Mouse (Mus musculus) stomach, postnatal 0 days (tissue): ENCODE data around the gene Krtap21-1. TPM values are rescaled to one million over a fixed set of nuclear protein-coding genes. Genes with fewer than 3 reads are reported as not detected.

ENCODE experiments used
- ATAC-seq: fragments of 200-750 bp; cut with Nextera tagmentation; 2 replicates; pipeline ENCODE4 v1.8.0; 2017; ENCODE audit not compliant: low FRiP score, low TSS enrichment
- DNase-seq: peaks from one replicate; pipeline ENCODE4 v3.0.0-alpha.2; 2016; ENCODE audit warnings: low spot score
- H3K27ac ChIP-seq: fragments of 300-500 bp; sonication (generic); replicated peaks from 2 replicates; pipeline ENCODE4 v1.5.1; 2014; ENCODE audit warnings: mild to moderate bottlenecking, control low read depth
- H3K27me3 ChIP-seq: fragments of 300-500 bp; sonication (generic); 2 replicates; pipeline ENCODE4 v1.6.1; 2014; ENCODE audit warnings: low read length; ENCODE audit not compliant: control insufficient read depth, insufficient read depth
- H3K36me3 ChIP-seq: fragments of 300-500 bp; sonication (generic); 2 replicates; pipeline ENCODE4 v1.6.1; 2014; ENCODE audit warnings: low read length, mixed read lengths; ENCODE audit not compliant: control insufficient read depth, insufficient read depth
- H3K4me1 ChIP-seq: fragments of 300-500 bp; sonication (generic); replicated peaks from 2 replicates; pipeline ENCODE4 v1.6.1; 2014; ENCODE audit warnings: antibody characterized with exemption; ENCODE audit not compliant: control insufficient read depth, insufficient read depth
- H3K4me2 ChIP-seq: fragments of 300-500 bp; sonication (generic); replicated peaks from 2 replicates; pipeline ENCODE4 v1.6.1; 2014; ENCODE audit warnings: low read depth, mild to moderate bottlenecking, control low read depth, moderate library complexity
- H3K4me3 ChIP-seq: fragments of 300-500 bp; sonication (generic); 2 replicates; pipeline ENCODE4 v1.5.1; 2014; ENCODE audit warnings: low read depth, low read length, control low read depth
- H3K9ac ChIP-seq: fragments of 300-500 bp; sonication (generic); 2 replicates; pipeline ENCODE4 v1.6.1; 2014; ENCODE audit warnings: mild to moderate bottlenecking, low read length, control low read depth, mixed read lengths
- H3K9me3 ChIP-seq: fragments of 300-500 bp; sonication (generic); 2 replicates; pipeline ENCODE4 v1.6.1; 2016; ENCODE audit warnings: low read length; ENCODE audit not compliant: control insufficient read depth
- CTCF ChIP-seq: IDR thresholded peaks from 2 replicates; pipeline ENCODE4 v1.5.1; 2016; ENCODE audit warnings: antibody characterized with exemption, low read depth, mild to moderate bottlenecking, moderate library complexity
- EP300 ChIP-seq: optimal IDR thresholded peaks from 2 replicates; pipeline ENCODE3; 2016; ENCODE audit warnings: antibody characterized with exemption
- WGBS: fragments of 180-500 bp; shearing (Covaris S2); extraction: QIAGEN DNeasy Blood & Tissue Kit; methylation state at CpG from one replicate; pipeline ENCODE4 v1.1.7; 2014; 5-methylcytosine and 5-hydroxymethylcytosine counted together
- polyA plus RNA-seq: library from polyadenylated mRNA; unstranded; fragments of >200 nt; fragmentation: Nextera tagmentation; extraction: Ambion mirVana; gene quantifications from 2 replicates; pipeline ENCODE4 v1.2.1, GENCODE M21; 2015

Krtap21-1 gene
- not detected in 2 replicates for polyA plus RNA-seq

DNA sequence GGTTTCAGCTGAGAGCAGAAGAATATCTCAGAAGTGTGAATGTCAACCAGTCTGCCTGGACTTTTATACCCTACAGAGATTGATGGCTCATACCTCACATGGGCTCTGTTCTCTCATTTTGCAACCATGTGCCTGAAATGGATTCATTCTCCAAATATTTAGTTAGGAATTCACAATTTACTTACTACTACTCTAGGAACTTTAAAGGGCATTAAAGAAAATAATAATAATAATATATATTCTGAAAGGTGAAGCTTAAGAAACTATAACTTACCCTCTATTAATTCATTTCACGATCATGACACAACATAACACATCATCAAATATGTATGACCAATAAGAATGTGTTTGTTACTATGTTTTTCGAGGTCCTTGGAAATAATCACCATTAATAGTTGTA, at the start of gene Krtap21-1:
Gene Krtap21-1, minus strand, starts transcription at position 101 of the 400 bp plus-strand sequence.
- no peaks in the 10 kb centered on the region for H3K9me3 ChIP-seq
- no peak within 1 kb of the TSS for H3K4me2 ChIP-seq
- H3K9ac ChIP-seq = no peak within 1 kb of the TSS

GRCm38 (mm10) chr16:89429586-89429985, 25.9 kb upstream of the Krtap21-1 start:
- WGBS = 80% methylated on average over 2 of the region's 2 CpGs
- Histone ChIP-seq H3K9ac (no peak overlapping the region), H3K9me3 (no peaks in the 10 kb centered on the region), H3K4me3 (no peak overlapping the region), H3K4me1 (no peaks in the 10 kb centered on the region), H3K27ac (no peak overlapping the region), H3K27me3 (no peaks in the 10 kb centered on the region), H3K4me2 (no peak overlapping the region), H3K36me3 (no peaks in the 10 kb centered on the region)
- DNase-seq (no peak), ATAC-seq (no peak)
- no peak for TF ChIP-seq EP300
- no peak for TF ChIP-seq CTCF

More for the DNA sequence above, at the start of gene Krtap21-1:
- Histone ChIP-seq H3K4me3 (no peak within 1 kb of the TSS), H3K4me1 (no peaks in the 10 kb centered on the region), H3K36me3 (no peaks in the 10 kb centered on the region), H3K27ac (no peak within 1 kb of the TSS), H3K27me3 (no peaks in the 10 kb centered on the region)
- TF ChIP-seq CTCF (no peak), EP300 (no peak)
- 76% methylated on average over 2 of the region's 2 CpGs for WGBS
- ATAC-seq = no peak
- no peak for DNase-seq

DNA sequence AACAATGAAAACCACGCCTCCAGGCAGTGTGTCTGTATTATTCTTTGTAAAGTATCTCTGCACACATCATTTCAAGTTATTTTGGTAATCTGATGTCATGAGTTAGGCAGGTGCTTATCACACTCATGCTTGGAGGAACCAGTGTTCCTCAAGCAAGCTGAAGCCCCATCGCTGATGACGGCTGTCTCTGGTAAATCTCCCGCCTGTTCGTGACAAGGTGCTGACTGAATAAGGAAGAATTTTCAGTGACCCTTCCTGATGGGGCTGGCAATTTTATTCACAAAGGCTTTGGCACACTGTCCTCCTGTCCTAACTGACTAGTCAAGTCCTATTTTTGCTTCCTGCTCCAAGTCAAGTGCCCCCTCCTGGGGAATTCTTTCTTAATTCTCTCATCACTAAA, 21.6 kb upstream of the Krtap21-1 start:
- no peaks in the 10 kb centered on the region for H3K9me3 ChIP-seq
- 77% methylated on average over 5 of the region's 5 CpGs for WGBS
- no peaks in the 10 kb centered on the region for H3K36me3 ChIP-seq
- no peak for TF ChIP-seq CTCF
- TF ChIP-seq EP300 = no peak
- no peaks in the 10 kb centered on the region for H3K4me1 ChIP-seq
- H3K9ac ChIP-seq = no peak overlapping the region
- DNase-seq = no peak
- H3K4me3 ChIP-seq = no peak overlapping the region
- H3K27ac ChIP-seq = no peak overlapping the region
- no peaks in the 10 kb centered on the region for H3K27me3 ChIP-seq
- no peak for ATAC-seq
- H3K4me2 ChIP-seq = no peak overlapping the region

DNA sequence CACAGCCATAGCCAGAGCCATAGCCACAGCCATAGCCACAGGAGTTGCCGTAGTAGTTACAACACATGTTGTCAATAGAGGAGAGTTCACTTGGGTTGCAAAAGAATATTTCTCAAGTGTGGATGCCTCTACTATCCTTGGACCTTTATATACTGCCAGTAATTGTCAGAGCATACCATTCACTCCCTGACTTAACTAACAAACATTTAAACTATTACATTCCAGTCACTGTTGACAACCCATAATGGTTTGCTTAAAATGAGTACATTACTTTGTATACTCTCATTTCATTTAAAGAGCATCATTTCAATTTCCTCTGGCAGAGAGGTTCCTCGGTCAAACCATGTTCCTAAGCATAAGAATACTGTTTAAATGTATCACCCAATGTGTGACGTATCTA, 16.3 kb upstream of the Krtap21-1 start, which contains the start of gene Krtap6-2:
Gene Krtap6-2, minus strand, starts transcription at position 101 of the 400 bp plus-strand sequence.
- TF ChIP-seq EP300 (no peak), CTCF (no peak)
- 86% methylated on average over 3 of the region's 3 CpGs for WGBS
- no peak within 1 kb of the TSS for H3K27ac ChIP-seq

GRCm38 (mm10) chr16:89416311-89416710, 12.6 kb upstream of the Krtap21-1 start:
- TF ChIP-seq EP300 (no peak), CTCF (no peak)

More for the DNA sequence above, 16.3 kb upstream of the Krtap21-1 start, which contains the start of gene Krtap6-2:
- no peak within 1 kb of the TSS for H3K9ac ChIP-seq
- DNase-seq (no peak), ATAC-seq (no peak)
- no peak within 1 kb of the TSS for H3K4me3 ChIP-seq
- H3K4me1 ChIP-seq = no peaks in the 10 kb centered on the region
- no peaks in the 10 kb centered on the region for H3K27me3 ChIP-seq
- H3K36me3 ChIP-seq = no peaks in the 10 kb centered on the region
- H3K9me3 ChIP-seq = no peaks in the 10 kb centered on the region
- no peak within 1 kb of the TSS for H3K4me2 ChIP-seq

GRCm38 (mm10) chr16:89410345-89411068, 6.8 kb upstream of the Krtap21-1 start:
- TF ChIP-seq CTCF = no peak
- no peak for TF ChIP-seq EP300
- DNase-seq = no peak
- no peaks in the 10 kb centered on the region for H3K36me3 ChIP-seq
- 82% methylated on average over 5 of the region's 5 CpGs for WGBS
- no peak overlapping the region for H3K9ac ChIP-seq
- ATAC-seq = no peak
- H3K4me1 ChIP-seq = no peaks in the 10 kb centered on the region
- H3K4me2 ChIP-seq = no peak overlapping the region
- no peaks in the 10 kb centered on the region for H3K27me3 ChIP-seq
- H3K27ac ChIP-seq = no peak overlapping the region
- no peaks in the 10 kb centered on the region for H3K9me3 ChIP-seq
- no peak overlapping the region for H3K4me3 ChIP-seq

More at GRCm38 (mm10) chr16:89416311-89416710, 12.6 kb upstream of the Krtap21-1 start:
- H3K9me3 ChIP-seq = no peaks in the 10 kb centered on the region
- no peak overlapping the region for H3K9ac ChIP-seq
- H3K4me1 ChIP-seq = no peaks in the 10 kb centered on the region
- no peak overlapping the region for H3K27ac ChIP-seq
- H3K4me3 ChIP-seq = no peak overlapping the region
- H3K27me3 ChIP-seq = no peaks in the 10 kb centered on the region
- H3K36me3 ChIP-seq = no peaks in the 10 kb centered on the region
- H3K4me2 ChIP-seq = no peak overlapping the region
- DNase-seq (no peak), ATAC-seq (no peak)
- WGBS = 72% methylated on average over 3 of the region's 3 CpGs
